Mouse (Mus musculus): ENCODE measurements at regions not wholly inside any gene's neighbourhood (a gene's known extent, or its start where the extent isn't known, plus 50 kb on each side); places are given as distances from the start of the nearest gene placed in this dataset.

DNA sequence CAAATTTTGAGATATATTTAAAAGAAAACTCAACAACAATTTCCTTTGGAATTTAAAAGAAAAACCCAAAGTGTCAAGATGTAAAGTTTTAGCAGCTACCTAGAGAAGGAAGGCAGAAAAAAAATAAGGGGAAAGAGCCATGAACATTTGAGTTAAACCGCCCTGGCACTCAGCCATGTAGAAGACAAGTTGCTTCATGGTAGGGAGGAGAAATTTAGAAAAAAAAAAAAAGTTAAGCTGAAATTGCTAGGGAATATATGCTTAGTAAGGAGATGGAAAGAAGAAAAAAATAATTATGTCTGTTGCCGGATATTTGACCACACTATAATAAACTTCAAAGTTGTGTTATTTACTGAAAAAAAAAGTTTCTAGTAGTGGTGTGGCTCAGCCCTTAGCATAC lies 479.8 kb upstream of the Pou3f4 start:
- ATAC-seq (ENCODE audit: low FRiP score) = no peak
- Histone ChIP-seq H3K9ac (replicated peaks; ENCODE audit: low read length, poor library complexity, severe bottlenecking) (no peak overlapping the region), H3K36me3 (ENCODE audit: insufficient read depth, low read length) (no peaks in the 10 kb centered on the region), H3K4me3 (ENCODE audit: low read depth, low read length) (no peak overlapping the region), H3K4me1 (ENCODE audit: insufficient read depth, low read length) (no peaks in the 10 kb centered on the region), H3K27ac (ENCODE audit: low read depth, low read length) (no peak overlapping the region), H3K4me2 (ENCODE audit: low read depth, low read length, poor library complexity, severe bottlenecking) (no peak overlapping the region), H3K9me3 (ENCODE audit: low read length) (no peaks in the 10 kb centered on the region), H3K27me3 (ENCODE audit: insufficient read depth, low read length) (no peaks in the 10 kb centered on the region)
- DNase-seq (ENCODE audit: low spot score) = no peak
- no peak for TF ChIP-seq CTCF (IDR thresholded peaks at IDR 0.05)
- WGBS = 94% methylated on average over 2 of the region's 2 CpGs

DNA sequence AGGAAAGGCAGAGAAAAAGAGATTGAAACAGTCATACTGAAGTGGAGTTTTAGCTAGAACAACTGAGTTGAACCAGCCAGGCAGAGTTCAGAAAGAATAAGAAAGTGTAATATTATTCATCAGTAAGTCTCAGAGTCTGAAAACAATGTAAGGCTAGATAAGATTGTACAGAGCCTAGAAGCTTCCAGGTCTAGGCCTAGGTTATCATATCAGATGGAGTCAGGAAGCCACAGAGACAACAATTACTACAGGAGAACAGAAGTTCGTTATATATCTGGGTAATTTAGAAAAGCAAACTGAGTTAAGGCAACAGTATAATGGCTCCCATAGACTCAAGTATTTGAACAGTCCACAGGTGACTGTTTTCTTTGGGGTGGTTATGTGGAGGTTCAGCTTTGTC lies 479.1 kb upstream of the Pou3f4 start:
- no peak overlapping the region for H3K4me2 ChIP-seq (ENCODE audit: low read depth, low read length, poor library complexity, severe bottlenecking)
- H3K36me3 ChIP-seq (ENCODE audit: insufficient read depth, low read length) = no peaks in the 10 kb centered on the region
- no peaks in the 10 kb centered on the region for H3K27me3 ChIP-seq (ENCODE audit: insufficient read depth, low read length)
- no peak for ATAC-seq (ENCODE audit: low FRiP score)
- H3K9ac ChIP-seq (replicated peaks; ENCODE audit: low read length, poor library complexity, severe bottlenecking) = no peak overlapping the region
- no peaks in the 10 kb centered on the region for H3K9me3 ChIP-seq (ENCODE audit: low read length)
- WGBS = 85% methylated on average over 1 of the region's 1 CpGs
- H3K4me1 ChIP-seq (ENCODE audit: insufficient read depth, low read length) = no peaks in the 10 kb centered on the region
- TF ChIP-seq CTCF (IDR thresholded peaks at IDR 0.05) = no peak
- H3K27ac ChIP-seq (ENCODE audit: low read depth, low read length) = no peak overlapping the region
- DNase-seq (ENCODE audit: low spot score) = no peak
- H3K4me3 ChIP-seq (ENCODE audit: low read depth, low read length) = no peak overlapping the region
